Mouse (Mus musculus): ENCODE results near the gene Phactr4. TPM values are rescaled to one million over a fixed set of nuclear protein-coding genes. Genes with fewer than 3 reads are reported as not detected.

The Phactr4 gene
- total and polyA plus RNA-seq, 3 experiments = 0.95 to 9.6 (median 1.4) TPM

GRCm38 (mm10) chr4:132389302-132389701, 33.0 kb downstream of the Phactr4 start:
- Histone ChIP-seq H3K36me3 (replicated peaks in 1 of 2; ENCODE audit: control insufficient read depth in 1 of 2, insufficient read depth in 1 of 2, low read length in 1 of 2) (peaks cover 0 to 8% of the 10 kb centered on the region in 2 experiments), H3K9ac (ENCODE audit: insufficient read depth, low read depth) (no peak overlapping the region), H3K4me2 (ENCODE audit: insufficient read depth, low read depth, poor library complexity, severe bottlenecking) (no peak overlapping the region), H3K9me3 (replicated peaks; ENCODE audit: low read length) (no peaks in the 10 kb centered on the region), H3K27ac (ENCODE audit: insufficient read depth, low read depth) (no peak overlapping the region), H3K27me3 (replicated peaks) (no peaks in the 10 kb centered on the region), H3K4me3 (replicated peaks in 1 of 3; ENCODE audit: low read depth in 2 of 3, low read length in 2 of 3, poor library complexity in 1 of 3) (no peak overlapping the region), H3K79me2 (replicated peaks; ENCODE audit: control insufficient read depth, extremely low read depth, insufficient read depth, poor library complexity, severe bottlenecking) (no peaks in the 10 kb centered on the region), H3K4me1 (ENCODE audit: control insufficient read depth in 1 of 2, insufficient read depth in 2 of 2) (peaks cover 3 to 28% of the 10 kb centered on the region in 2 experiments; a peak in 3 of 4 replicates)
- DNase-seq (ENCODE audit: extremely low read depth) = no peak
- dilution Hi-C loops (cut with MboI; ENCODE audit: extremely low pct_ligation_motif_present, extremely low pct_unique_long_range_greater_than_20kb, low sequenced_read_pairs) (no loop called here), in situ Hi-C loops (cut with MboI; ENCODE audit: low pct_ligation_motif_present, low pct_unique_long_range_greater_than_20kb, low sequenced_read_pairs) (no loop called here)
- TF ChIP-seq ETS1 (conservative IDR thresholded peaks at IDR 0.05; ENCODE audit: low read depth, low read length) = no peak
- no peak for TF ChIP-seq POLR2A (IDR thresholded peaks at IDR 0.05; ENCODE audit: low read depth, low read length)
- TF ChIP-seq HCFC1 (IDR thresholded peaks at IDR 0.05; ENCODE audit: low read depth, low read length) = no peak
- no peak for TF ChIP-seq NELFE (IDR thresholded peaks at IDR 0.05; ENCODE audit: low read depth, low read length)
- TF ChIP-seq UBTF (IDR thresholded peaks at IDR 0.05; ENCODE audit: low read depth, low read length) = no peak
- TF ChIP-seq RAD21 (IDR thresholded peaks at IDR 0.05; ENCODE audit: low read depth, low read length) = no peak

- no peaks in the 10 kb centered on the region for H3K79me2 ChIP-seq (replicated peaks; ENCODE audit: control insufficient read depth, extremely low read depth, insufficient read depth, poor library complexity, severe bottlenecking)
- no peak overlapping the region for H3K4me2 ChIP-seq (ENCODE audit: insufficient read depth, low read depth, poor library complexity, severe bottlenecking)
- no peak for TF ChIP-seq GABPA (IDR thresholded peaks at IDR 0.05; ENCODE audit: insufficient replicate concordance, low read depth, low read length)
- no peak for TF ChIP-seq MXI1 (IDR thresholded peaks at IDR 0.05; ENCODE audit: low read depth, low read length)
- no peak for TF ChIP-seq TBP (conservative IDR thresholded peaks at IDR 0.05; ENCODE audit: low read depth, low read length)
- no peak for TF ChIP-seq MAZ (IDR thresholded peaks at IDR 0.05; ENCODE audit: low read depth, low read length)
- no peak for TF ChIP-seq NELFE (IDR thresholded peaks at IDR 0.05; ENCODE audit: low read depth, low read length)
- TF ChIP-seq SMC3 (IDR thresholded peaks at IDR 0.05; ENCODE audit: low read depth, low read length) = no peak
- no peak overlapping the region for H3K9ac ChIP-seq (ENCODE audit: insufficient read depth, low read depth)
- no peaks in the 10 kb centered on the region for H3K27me3 ChIP-seq (replicated peaks)
- in situ Hi-C loops (cut with MboI; ENCODE audit: low pct_ligation_motif_present, low pct_unique_long_range_greater_than_20kb, low sequenced_read_pairs) = no loop called here
- no peak overlapping the region for H3K4me3 ChIP-seq (replicated peaks in 1 of 3; ENCODE audit: low read depth in 2 of 3, low read length in 2 of 3, poor library complexity in 1 of 3)
- peaks cover 0 to 12% of the 10 kb centered on the region in 2 experiments for H3K36me3 ChIP-seq (replicated peaks in 1 of 2; ENCODE audit: control insufficient read depth in 1 of 2, insufficient read depth in 1 of 2, low read length in 1 of 2)
- H3K9me3 ChIP-seq (replicated peaks; ENCODE audit: low read length) = no peaks in the 10 kb centered on the region
- no peak for DNase-seq (ENCODE audit: extremely low read depth)
- H3K27ac ChIP-seq (ENCODE audit: insufficient read depth, low read depth) = no peak overlapping the region
- H3K4me1 ChIP-seq (ENCODE audit: control insufficient read depth in 1 of 2, insufficient read depth in 2 of 2) = peaks cover 3 to 30% of the 10 kb centered on the region in 2 experiments; a peak in 3 of 4 replicates
- dilution Hi-C loops (cut with MboI; ENCODE audit: extremely low pct_ligation_motif_present, extremely low pct_unique_long_range_greater_than_20kb, low sequenced_read_pairs) = no loop called here
Measured at GRCm38 (mm10) chr4:132387617-132388016, 34.7 kb downstream of the Phactr4 start.

- H3K4me1 ChIP-seq (ENCODE audit: control insufficient read depth in 1 of 2, insufficient read depth in 2 of 2) = peaks cover 3 to 36% of the 10 kb centered on the region in 2 experiments; a peak in 3 of 4 replicates
- dilution Hi-C loops (cut with MboI; ENCODE audit: extremely low pct_ligation_motif_present, extremely low pct_unique_long_range_greater_than_20kb, low sequenced_read_pairs) = no loop called here
- no peak overlapping the region for H3K9ac ChIP-seq (ENCODE audit: insufficient read depth, low read depth)
- no peak for DNase-seq (ENCODE audit: extremely low read depth)
- H3K4me2 ChIP-seq (ENCODE audit: insufficient read depth, low read depth, poor library complexity, severe bottlenecking) = no peak overlapping the region
- no peak for TF ChIP-seq NELFE (IDR thresholded peaks at IDR 0.05; ENCODE audit: low read depth, low read length)
- TF ChIP-seq ZNF384 (IDR thresholded peaks at IDR 0.05; ENCODE audit: low read depth, low read length) = no peak
- TF ChIP-seq CHD2 (IDR thresholded peaks at IDR 0.05; ENCODE audit: low read length) = no peak
- TF ChIP-seq ETS1 (conservative IDR thresholded peaks at IDR 0.05; ENCODE audit: low read depth, low read length) = no peak
- TF ChIP-seq POLR2AphosphoS2 (IDR thresholded peaks at IDR 0.05; ENCODE audit: low read depth, low read length) = no peak
- TF ChIP-seq GABPA (IDR thresholded peaks at IDR 0.05; ENCODE audit: insufficient replicate concordance, low read depth, low read length) = no peak
- TF ChIP-seq RAD21 (IDR thresholded peaks at IDR 0.05; ENCODE audit: low read depth, low read length) = no peak
- TF ChIP-seq UBTF (IDR thresholded peaks at IDR 0.05; ENCODE audit: low read depth, low read length) = no peak
- in situ Hi-C loops (cut with MboI; ENCODE audit: low pct_ligation_motif_present, low pct_unique_long_range_greater_than_20kb, low sequenced_read_pairs) = no loop called here
- no peaks in the 10 kb centered on the region for H3K9me3 ChIP-seq (replicated peaks; ENCODE audit: low read length)
- H3K27ac ChIP-seq (ENCODE audit: insufficient read depth, low read depth) = no peak overlapping the region
- no peaks in the 10 kb centered on the region for H3K27me3 ChIP-seq (replicated peaks)
- no peak overlapping the region for H3K4me3 ChIP-seq (replicated peaks in 1 of 3; ENCODE audit: low read depth in 2 of 3, low read length in 2 of 3, poor library complexity in 1 of 3)
- H3K36me3 ChIP-seq (replicated peaks in 1 of 2; ENCODE audit: control insufficient read depth in 1 of 2, insufficient read depth in 1 of 2, low read length in 1 of 2) = peaks cover 0 to 12% of the 10 kb centered on the region in 2 experiments
- H3K79me2 ChIP-seq (replicated peaks; ENCODE audit: control insufficient read depth, extremely low read depth, insufficient read depth, poor library complexity, severe bottlenecking) = no peaks in the 10 kb centered on the region
Measured at GRCm38 (mm10) chr4:132386846-132387245, 35.4 kb downstream of the Phactr4 start.
